Mouse (Mus musculus): ENCODE data around the gene Larp1b.

DNA sequence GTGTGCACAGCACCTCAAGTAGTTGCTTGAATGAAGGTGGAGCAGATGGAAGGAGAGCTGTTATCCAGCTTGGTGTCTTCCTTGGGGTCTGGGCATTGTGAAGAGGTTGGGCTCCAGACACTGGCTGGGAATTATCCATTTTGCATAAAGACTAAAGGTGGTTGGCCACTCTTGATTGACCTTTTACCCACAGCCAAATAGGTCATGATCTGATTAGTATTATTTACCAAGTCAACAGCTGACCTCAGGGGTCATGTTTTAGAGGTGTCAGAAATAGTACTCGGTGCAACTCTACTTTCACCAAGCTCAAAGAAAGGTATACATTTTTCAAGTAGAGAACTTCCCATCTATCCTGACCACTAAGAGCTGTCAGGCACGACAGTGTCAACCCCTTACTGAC lies 115.7 kb downstream of the Larp1b start:
- no peak for TF ChIP-seq CHD2 (IDR thresholded peaks at IDR 0.05; ENCODE audit: low read length)
- TF ChIP-seq BHLHE40 (IDR thresholded peaks at IDR 0.05; ENCODE audit: low read depth, low read length): no peak
- no peak for TF ChIP-seq ZC3H11A (IDR thresholded peaks at IDR 0.05; ENCODE audit: low read depth, low read length)
- TF ChIP-seq USF1 (IDR thresholded peaks at IDR 0.05; ENCODE audit: low read depth, low read length): no peak
- no peak for TF ChIP-seq CTCF (conservative IDR thresholded peaks at IDR 0.05 in 1 of 2, IDR thresholded peaks at IDR 0.05 in 1 of 2; ENCODE audit: low read depth in 2 of 2, low read length in 2 of 2)
- TF ChIP-seq E2F4 (IDR thresholded peaks at IDR 0.05; ENCODE audit: insufficient replicate concordance, low read depth, low read length): no peak
